ENCODE assay signal across 12 mouse cellular contexts in the genomic region with DNA sequence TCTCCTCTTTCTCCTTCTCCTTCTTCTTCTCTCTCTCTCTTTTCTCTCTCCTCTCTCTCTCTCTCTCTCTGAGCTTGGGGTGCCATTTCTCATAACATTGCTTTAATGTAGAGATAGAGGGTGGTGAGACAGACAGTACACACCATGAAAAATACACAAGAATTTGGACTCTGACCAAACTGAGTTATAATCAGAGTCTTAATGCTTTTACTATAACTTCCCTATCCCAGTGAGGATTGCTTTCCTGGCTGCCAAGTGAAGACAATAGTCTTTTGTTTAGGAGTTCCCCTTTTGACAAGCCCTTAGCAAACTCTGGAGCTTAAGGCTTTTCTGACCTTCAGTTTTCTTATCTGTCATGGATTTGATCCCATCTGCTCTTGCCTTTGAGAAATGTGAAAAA. TPM values are rescaled to one million over a fixed set of nuclear protein-coding genes. Genes with fewer than 3 reads are reported as not detected.
DNase-seq lines count a peak whose midpoint lies in the region; ATAC-seq and TF ChIP-seq lines count a peak whose summit lies in the region.
"Had no signal": no experiment of that assay in that cellular context is flagged by ENCODE, and none has a peak within 500 bp of the region (broad histone marks: within the 10 kb centered on the region; RNA-seq: fewer than 3 reads in every experiment).

No protein-coding gene starts in this region.

- ATAC-seq in hindbrain, embryonic 12.5 days (ENCODE audit: low FRiP score), result no peak
- ATAC-seq in hindbrain, embryonic 11.5 days (ENCODE audit: low FRiP score), result no peak
- no peak for ATAC-seq in limb, embryonic 14.5 days (ENCODE audit: low FRiP score, low read depth)
- no peak for ATAC-seq in midbrain, embryonic 14.5 days (ENCODE audit: low FRiP score, low TSS enrichment)

- H3K27me3 ChIP-seq in hindbrain, embryonic 12.5 days, result no peaks in the 10 kb centered on the region
- H3K27me3 ChIP-seq in hindbrain, embryonic 11.5 days (ENCODE audit: control insufficient read depth, insufficient read depth, low read length), result no peaks in the 10 kb centered on the region
- H3K27me3 ChIP-seq in limb, embryonic 14.5 days (ENCODE audit: control insufficient read depth, insufficient read depth, low read length), result no peaks in the 10 kb centered on the region
- no peaks in the 10 kb centered on the region for H3K27me3 ChIP-seq in midbrain, embryonic 14.5 days (ENCODE audit: control insufficient read depth, insufficient read depth, low read length)
- H3K27me3 ChIP-seq in hindbrain, embryonic 10.5 days (ENCODE audit: insufficient read depth, poor library complexity, severe bottlenecking), result no peaks in the 10 kb centered on the region
- H3K27me3 ChIP-seq: hindbrain, embryonic 13.5 days; liver, embryonic 15.5 days had no signal

- 0 out of 2 replicates have a peak, but pooled peaks cover 1% of the 10 kb centered on the region for H3K9me3 ChIP-seq in hindbrain, embryonic 12.5 days (replicated peaks)
- H3K9me3 ChIP-seq in hindbrain, embryonic 11.5 days (ENCODE audit: control insufficient read depth, low read length), result no peaks in the 10 kb centered on the region
- H3K9me3 ChIP-seq in limb, embryonic 14.5 days (ENCODE audit: control insufficient read depth, low read length), result no peaks in the 10 kb centered on the region
- H3K9me3 ChIP-seq in midbrain, embryonic 14.5 days (ENCODE audit: control insufficient read depth, low read length), result no peaks in the 10 kb centered on the region
- H3K9me3 ChIP-seq in hindbrain, embryonic 10.5 days, result 0 out of 2 replicates have a peak, but pooled peaks cover 3% of the 10 kb centered on the region
- H3K9me3 ChIP-seq: hindbrain, embryonic 13.5 days; liver, embryonic 15.5 days had no signal

- H3K36me3 ChIP-seq in hindbrain, embryonic 12.5 days, result no peaks in the 10 kb centered on the region
- H3K36me3 ChIP-seq in hindbrain, embryonic 11.5 days (ENCODE audit: control insufficient read depth, insufficient read depth, low read length), result no peaks in the 10 kb centered on the region
- H3K36me3 ChIP-seq in limb, embryonic 14.5 days (ENCODE audit: control insufficient read depth, insufficient read depth, low read length), result 0 out of 2 replicates have a peak, but pooled peaks cover 9% of the 10 kb centered on the region
- no peaks in the 10 kb centered on the region for H3K36me3 ChIP-seq in midbrain, embryonic 14.5 days (ENCODE audit: control insufficient read depth, insufficient read depth, low read length)
- H3K36me3 ChIP-seq in hindbrain, embryonic 10.5 days, result no peaks in the 10 kb centered on the region
- H3K36me3 ChIP-seq: hindbrain, embryonic 13.5 days; liver, embryonic 15.5 days had no signal

- H3K4me3 ChIP-seq in hindbrain, embryonic 12.5 days, result no peak overlapping the region
- no peak overlapping the region for H3K4me3 ChIP-seq in hindbrain, embryonic 11.5 days (ENCODE audit: low read depth, low read length)
- peak overlapping the region; percentile 96 for H3K4me3 ChIP-seq in embryonic fibroblast, embryonic 13.5 days (ENCODE audit: insufficient read depth, low read length)
- peak overlapping the region; percentile 46 for H3K4me3 ChIP-seq in limb, embryonic 14.5 days (replicated peaks; ENCODE audit: low read length)
- no peak overlapping the region for H3K4me3 ChIP-seq in midbrain, embryonic 14.5 days (replicated peaks; ENCODE audit: low read depth, low read length)
- H3K4me3 ChIP-seq in hindbrain, embryonic 10.5 days, result no peak overlapping the region
- H3K4me3 ChIP-seq: hindbrain, embryonic 13.5 days; liver, embryonic 15.5 days had no signal

- no peak overlapping the region for H3K9ac ChIP-seq in hindbrain, embryonic 12.5 days
- H3K9ac ChIP-seq in hindbrain, embryonic 11.5 days (ENCODE audit: low read depth, low read length), result no peak overlapping the region
- 0 out of 2 replicates have a peak overlapping the region, but pooled peaks have one; percentile 3 for H3K9ac ChIP-seq in limb, embryonic 14.5 days (ENCODE audit: low read depth, low read length, severe bottlenecking)
- no peak overlapping the region for H3K9ac ChIP-seq in midbrain, embryonic 14.5 days (replicated peaks; ENCODE audit: low read length)
- H3K9ac ChIP-seq: hindbrain, embryonic 13.5 days; liver, embryonic 15.5 days had no signal

- H3K4me1 ChIP-seq in hindbrain, embryonic 12.5 days, result peaks cover 7% of the 10 kb centered on the region; the same call in 1 of the 2 replicates
- no peaks in the 10 kb centered on the region for H3K4me1 ChIP-seq in hindbrain, embryonic 11.5 days (replicated peaks; ENCODE audit: control insufficient read depth, insufficient read depth, low read length)
- H3K4me1 ChIP-seq in embryonic fibroblast, embryonic 13.5 days (ENCODE audit: control insufficient read depth, insufficient read depth, low read length), result peaks cover 12% of the 10 kb centered on the region; the same call in 1 of the 2 replicates
- peaks cover 35% of the 10 kb centered on the region for H3K4me1 ChIP-seq in limb, embryonic 14.5 days (ENCODE audit: control insufficient read depth, insufficient read depth, low read length)
- no peaks in the 10 kb centered on the region for H3K4me1 ChIP-seq in midbrain, embryonic 14.5 days (ENCODE audit: control insufficient read depth, insufficient read depth, low read length)
- peaks cover 26% of the 10 kb centered on the region for H3K4me1 ChIP-seq in hindbrain, embryonic 10.5 days (replicated peaks)
- H3K4me1 ChIP-seq: liver, embryonic 15.5 days had no signal

- no peak for TF ChIP-seq CTCF in embryonic fibroblast, embryonic 13.5 days (IDR thresholded peaks at IDR 0.05; ENCODE audit: borderline replicate concordance, insufficient read depth, low read length)

- TF ChIP-seq POLR2A in embryonic fibroblast, embryonic 13.5 days (IDR thresholded peaks at IDR 0.05; ENCODE audit: low read depth, low read length), result no peak
- no peak for TF ChIP-seq POLR2A in limb, embryonic 14.5 days (IDR thresholded peaks at IDR 0.05; ENCODE audit: borderline replicate concordance, extremely low read depth, insufficient read depth, insufficient read length)

- no peak overlapping the region for H3K27ac ChIP-seq in hindbrain, embryonic 12.5 days
- H3K27ac ChIP-seq in hindbrain, embryonic 11.5 days (ENCODE audit: low read depth, low read length), result no peak overlapping the region
- peak overlapping the region; percentile 84 for H3K27ac ChIP-seq in embryonic fibroblast, embryonic 13.5 days (ENCODE audit: insufficient read depth, low read length)
- no peak overlapping the region for H3K27ac ChIP-seq in limb, embryonic 14.5 days (replicated peaks; ENCODE audit: low read depth, low read length)
- H3K27ac ChIP-seq in midbrain, embryonic 14.5 days (replicated peaks; ENCODE audit: low read depth, low read length), result no peak overlapping the region
- no peak overlapping the region for H3K27ac ChIP-seq in hindbrain, embryonic 10.5 days
- H3K27ac ChIP-seq: hindbrain, embryonic 13.5 days; liver, embryonic 15.5 days had no signal

- H3K4me2 ChIP-seq in hindbrain, embryonic 12.5 days (replicated peaks), result peak overlapping the region; percentile 28; the same call in 1 of the 2 replicates
- H3K4me2 ChIP-seq in hindbrain, embryonic 11.5 days (replicated peaks; ENCODE audit: low read depth, low read length), result no peak overlapping the region
- H3K4me2 ChIP-seq in limb, embryonic 14.5 days (replicated peaks; ENCODE audit: low read depth, low read length, severe bottlenecking), result peak overlapping the region; percentile 55
- no peak overlapping the region for H3K4me2 ChIP-seq in midbrain, embryonic 14.5 days (ENCODE audit: low read length)
- H3K4me2 ChIP-seq: hindbrain, embryonic 13.5 days; liver, embryonic 15.5 days had no signal

- no peak for DNase-seq in hindbrain, embryonic 11.5 days (ENCODE audit: low spot score)
- peak; percentile 67 for DNase-seq in NIH3T3 (ENCODE audit: low read depth)
- DNase-seq in limb, embryonic 14.5 days (ENCODE audit: low spot score), result no peak
- no peak for DNase-seq in midbrain, embryonic 14.5 days
- DNase-seq in thymus, postnatal 25 days, result no peak
- DNase-seq in hindbrain, embryonic 10.5 days (ENCODE audit: low spot score), result no peak
- DNase-seq: cerebellum, adult 9-10 months; kidney, postnatal 36 days had no signal

RNA-seq across cellular contexts. Expression of gene Lrrc17, which starts 1.9 kb away (rescaled TPM):
- polyA plus RNA-seq in hindbrain, embryonic 12.5 days (2016; fragmentation: Nextera tagmentation; extraction: Ambion mirVana), result 42.3 and 53.1 TPM in 2 replicates
- 23.6 and 27.3 TPM in 2 replicates for polyA plus RNA-seq in hindbrain, embryonic 11.5 days (2014; fragmentation: Nextera tagmentation; extraction: Ambion mirVana)
- 187 and 323 TPM in 2 replicates for polyA plus RNA-seq in embryonic fibroblast, embryonic 13.5 days (2011; ENCODE audit: insufficient read length, low read depth, missing spikeins)
- 87.7 and 102 TPM in 2 replicates for polyA plus RNA-seq in limb, embryonic 14.5 days (2012; rRNA removed)
- 109 and 116 TPM in 2 replicates for polyA plus RNA-seq in limb, embryonic 14.5 days (2014; fragmentation: Nextera tagmentation; extraction: Ambion mirVana)
- polyA plus RNA-seq in midbrain, embryonic 14.5 days (2014; fragmentation: Nextera tagmentation; extraction: Ambion mirVana), result 0.59 and 9.9 TPM in 2 replicates
- 6.1 and 12.8 TPM in 2 replicates for polyA plus RNA-seq in hindbrain, embryonic 10.5 days (2016; fragmentation: Nextera tagmentation; extraction: Ambion mirVana)

Comparison
In these comparisons a context has a peak if more than half of its experiments do, and no peak if none do; other contexts are left out.
1. H3K4me2 ChIP-seq: peak in hindbrain, embryonic 12.5 days (single experiment) and limb, embryonic 14.5 days (single experiment); none in hindbrain, embryonic 11.5 days (single experiment) and midbrain, embryonic 14.5 days (single experiment).
2. H3K4me3 ChIP-seq: peak in embryonic fibroblast, embryonic 13.5 days (single experiment) and limb, embryonic 14.5 days (single experiment); none in hindbrain, embryonic 12.5 days (single experiment), hindbrain, embryonic 11.5 days (single experiment), midbrain, embryonic 14.5 days (single experiment) and hindbrain, embryonic 10.5 days (single experiment).